Mouse (Mus musculus): ENCODE results near the gene Bhlhe40.

- no peak for TF ChIP-seq CTCF (conservative IDR thresholded peaks at IDR 0.05; ENCODE audit: insufficient read depth, insufficient read length, low read depth, low read length)
- TF ChIP-seq POLR2A (IDR thresholded peaks at IDR 0.05; ENCODE audit: low read depth, low read length): no peak
Measured at GRCm38 (mm10) chr6:108658051-108658415, 2.4 kb upstream of the Bhlhe40 start.

All from kidney, adult 2 months (tissue).